Mouse (Mus musculus): ENCODE results near the gene Kif2a. TPM values are rescaled to one million over a fixed set of nuclear protein-coding genes. Genes with fewer than 3 reads are reported as not detected.
"Not testable (repeated sequence)": the region's sequence is repeated elsewhere in the genome, so short reads cannot be mapped to it uniquely, and the experiment has no call there.

Gene Kif2a
- polyA plus RNA-seq, 1 experiment from 2014 or later, result 31.9 TPM

DNA sequence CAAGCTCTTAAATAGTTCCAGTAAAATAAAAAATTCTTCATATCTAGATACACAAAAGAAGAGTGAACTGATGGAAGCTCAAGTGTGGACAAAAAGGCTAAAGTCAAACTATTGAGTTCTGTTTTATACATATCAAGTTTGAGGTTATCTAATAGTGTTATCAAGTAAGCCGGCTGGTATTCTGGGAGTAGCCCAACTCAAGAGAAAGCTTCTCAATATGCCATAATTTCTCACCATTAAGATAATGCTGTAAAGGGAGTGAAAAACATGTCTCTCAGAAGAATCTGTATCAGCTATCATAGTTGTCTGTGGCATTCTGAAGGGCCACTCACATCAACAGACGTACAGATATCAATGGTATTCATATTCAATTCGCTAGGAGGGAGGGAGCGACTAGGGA is 13.8 kb downstream of the Kif2a start:
- ATAC-seq (ENCODE audit: low FRiP score), result no peak
- H3K4me1 ChIP-seq, result peaks cover 12% of the 10 kb centered on the region
- H3K27ac ChIP-seq, result no peak overlapping the region
- H3K4me3 ChIP-seq (replicated peaks), result no peak overlapping the region
- no peaks in the 10 kb centered on the region for H3K27me3 ChIP-seq
- 79% methylated on average over 4 of the region's 4 CpGs for WGBS
- no peak overlapping the region for H3K9ac ChIP-seq
- H3K4me2 ChIP-seq, result no peak overlapping the region
- H3K9me3 ChIP-seq, result no peaks in the 10 kb centered on the region
- no peaks in the 10 kb centered on the region for H3K36me3 ChIP-seq (replicated peaks)

DNA sequence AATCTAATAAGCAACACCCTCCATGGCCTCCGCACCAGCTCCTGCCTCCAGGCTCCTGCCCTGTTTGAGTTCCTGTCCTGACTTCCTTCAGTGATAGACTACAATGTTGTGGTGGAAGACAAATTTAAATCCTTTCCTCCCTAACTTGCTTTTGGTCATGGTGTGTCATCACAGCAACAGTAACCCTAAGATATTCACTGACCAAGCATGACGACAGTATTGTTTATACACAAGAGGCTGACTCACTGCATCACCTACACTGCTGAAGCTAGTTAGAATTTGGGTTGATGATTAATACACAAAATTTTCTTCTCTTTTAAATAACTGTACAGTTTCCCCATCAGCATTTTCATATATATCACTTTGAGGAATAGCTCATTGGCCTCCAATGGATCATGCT is 18.7 kb downstream of the Kif2a start:
- H3K9me3 ChIP-seq, result no peaks in the 10 kb centered on the region
- H3K27me3 ChIP-seq, result no peaks in the 10 kb centered on the region
- H3K4me3 ChIP-seq (replicated peaks), result no peak overlapping the region
- H3K4me1 ChIP-seq, result no peaks in the 10 kb centered on the region
- ATAC-seq (ENCODE audit: low FRiP score), result no peak
- H3K4me2 ChIP-seq, result no peak overlapping the region
- 91% methylated on average over 2 of the region's 2 CpGs for WGBS
- no peaks in the 10 kb centered on the region for H3K36me3 ChIP-seq (replicated peaks)
- H3K27ac ChIP-seq, result no peak overlapping the region
- H3K9ac ChIP-seq, result no peak overlapping the region

DNA sequence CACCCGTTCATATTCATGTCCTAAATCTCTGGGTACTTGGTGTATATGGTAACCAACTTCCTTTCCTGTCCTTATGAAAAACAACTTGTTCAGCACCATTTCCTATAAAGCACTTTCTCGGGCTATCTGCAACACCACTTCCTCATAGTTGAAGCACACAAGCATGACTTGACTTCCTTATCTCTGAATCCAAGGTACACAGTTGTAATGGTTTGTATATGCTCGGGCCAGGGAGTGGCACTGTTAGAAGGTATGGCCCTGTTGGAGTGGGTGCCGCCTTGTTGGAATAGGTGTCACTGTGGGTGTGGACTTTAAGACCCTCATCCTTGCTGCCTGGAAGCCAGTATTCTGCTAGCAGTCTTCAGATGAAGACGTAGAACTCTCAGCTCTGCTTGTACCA is 23.3 kb downstream of the Kif2a start:
- ATAC-seq (ENCODE audit: low FRiP score), result no peak
- no peak overlapping the region for H3K9ac ChIP-seq
- H3K9me3 ChIP-seq, result no peaks in the 10 kb centered on the region
- H3K4me3 ChIP-seq (replicated peaks), result no peak overlapping the region
- WGBS, result 95% methylated on average over 5 of the region's 5 CpGs
- H3K36me3 ChIP-seq (replicated peaks), result no peaks in the 10 kb centered on the region
- H3K4me2 ChIP-seq, result no peak overlapping the region
- no peak overlapping the region for H3K27ac ChIP-seq
- no peaks in the 10 kb centered on the region for H3K27me3 ChIP-seq
- H3K4me1 ChIP-seq, result no peaks in the 10 kb centered on the region

DNA sequence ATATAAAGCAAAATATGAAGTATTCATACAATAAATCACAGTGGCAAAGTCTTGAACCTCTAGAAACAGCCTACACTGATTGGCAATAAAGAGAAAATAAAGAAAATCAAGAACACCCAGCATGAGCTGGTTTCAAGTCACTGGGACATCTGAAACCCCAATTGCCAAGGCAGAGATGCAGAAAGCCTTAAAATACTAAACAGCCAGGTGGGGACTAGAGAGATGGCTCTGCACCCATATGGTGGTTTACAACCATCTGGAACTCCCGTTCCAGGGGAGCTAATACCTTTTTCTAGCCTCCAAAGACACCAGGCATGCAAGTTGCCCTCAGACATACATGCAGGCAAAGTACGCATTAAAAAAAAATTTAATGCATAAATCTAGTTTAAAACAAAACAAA is 23.9 kb downstream of the Kif2a start:
- Histone ChIP-seq H3K27ac (no peak overlapping the region), H3K36me3 (replicated peaks) (0 out of 2 replicates have a peak, but pooled peaks cover 1% of the 10 kb centered on the region), H3K4me1 (no peaks in the 10 kb centered on the region), H3K9ac (no peak overlapping the region), H3K4me3 (replicated peaks) (no peak overlapping the region), H3K27me3 (no peaks in the 10 kb centered on the region), H3K9me3 (no peaks in the 10 kb centered on the region), H3K4me2 (no peak overlapping the region)
- WGBS, result 93% methylated on average over 2 of the region's 2 CpGs
- ATAC-seq (ENCODE audit: low FRiP score), result no peak

DNA sequence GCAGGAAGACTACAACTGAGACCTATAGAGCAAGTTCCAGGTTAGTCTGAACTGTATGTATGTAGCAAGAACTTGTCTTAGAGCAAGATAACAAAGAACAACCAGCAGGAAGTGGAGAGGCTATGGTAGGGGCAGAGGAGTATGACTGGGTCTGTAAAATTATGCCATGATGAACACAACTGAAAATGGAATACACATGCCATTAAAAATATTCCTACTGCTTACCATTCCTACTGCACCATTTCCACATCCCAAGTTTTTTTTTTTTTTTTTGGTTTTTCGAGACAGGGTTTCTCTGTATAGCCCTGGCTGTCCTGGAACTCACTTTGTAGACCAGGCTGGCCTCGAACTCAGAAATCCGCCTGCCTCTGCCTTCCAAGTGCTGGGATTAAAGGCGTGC is 24.4 kb downstream of the Kif2a start:
- not testable (repeated sequence) for H3K4me1 ChIP-seq; H3K27me3 ChIP-seq; H3K4me2 ChIP-seq; H3K9me3 ChIP-seq; ATAC-seq (ENCODE audit: low FRiP score); H3K4me3 ChIP-seq (replicated peaks); H3K9ac ChIP-seq; H3K27ac ChIP-seq; H3K36me3 ChIP-seq (replicated peaks)
- WGBS, result 92% methylated on average over 4 of the region's 4 CpGs

DNA sequence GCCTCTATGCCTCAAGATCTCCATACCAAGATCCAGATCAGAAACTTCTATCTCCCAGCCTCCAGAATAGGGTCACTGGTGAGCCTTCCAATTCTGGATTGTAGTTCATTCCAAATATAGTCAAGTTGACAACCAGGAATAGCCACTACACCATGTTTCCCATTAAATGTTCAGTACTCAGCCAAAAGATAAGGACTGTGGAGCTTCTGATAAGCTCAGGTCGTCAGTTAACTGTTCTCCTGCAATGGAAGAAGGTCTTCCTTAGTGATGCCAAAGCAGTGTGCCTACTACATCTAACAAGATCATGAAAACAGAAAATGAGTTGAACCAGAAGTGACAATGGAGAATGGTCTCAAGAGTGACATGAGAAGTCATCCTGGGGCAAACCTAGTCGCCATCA is 25.0 kb downstream of the Kif2a start:
- no peaks in the 10 kb centered on the region for H3K27me3 ChIP-seq
- no peaks in the 10 kb centered on the region for H3K4me1 ChIP-seq
- no peak overlapping the region for H3K4me2 ChIP-seq
- H3K4me3 ChIP-seq (replicated peaks), result no peak overlapping the region
- H3K9me3 ChIP-seq, result no peaks in the 10 kb centered on the region
- no peak for ATAC-seq (ENCODE audit: low FRiP score)
- no peak overlapping the region for H3K9ac ChIP-seq
- WGBS, result 91% methylated on average over 2 of the region's 2 CpGs
- H3K27ac ChIP-seq, result no peak overlapping the region
- peaks cover 9% of the 10 kb centered on the region for H3K36me3 ChIP-seq (replicated peaks)

DNA sequence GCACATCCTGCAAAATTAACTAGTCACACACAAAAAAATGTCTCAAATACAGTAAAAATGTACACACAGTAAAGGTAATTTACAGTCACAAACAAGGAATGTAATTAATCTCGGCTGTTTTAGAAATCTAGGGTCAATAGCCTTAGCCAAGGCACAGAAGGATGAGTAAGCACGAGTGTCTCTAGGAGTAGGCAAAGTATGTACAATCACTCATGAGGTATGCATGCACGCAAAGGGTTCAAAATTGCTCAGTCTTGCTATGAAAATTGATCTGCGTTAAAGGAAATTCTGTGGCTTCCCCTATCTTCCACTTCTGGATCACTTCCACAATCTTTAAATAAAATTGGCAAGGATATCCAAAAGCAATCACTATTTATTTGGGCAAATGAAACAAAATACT is 60.4 kb downstream of the Kif2a start:
- no peak for ATAC-seq (ENCODE audit: low FRiP score)
- peaks cover 36% of the 10 kb centered on the region for H3K36me3 ChIP-seq (replicated peaks)

DNA sequence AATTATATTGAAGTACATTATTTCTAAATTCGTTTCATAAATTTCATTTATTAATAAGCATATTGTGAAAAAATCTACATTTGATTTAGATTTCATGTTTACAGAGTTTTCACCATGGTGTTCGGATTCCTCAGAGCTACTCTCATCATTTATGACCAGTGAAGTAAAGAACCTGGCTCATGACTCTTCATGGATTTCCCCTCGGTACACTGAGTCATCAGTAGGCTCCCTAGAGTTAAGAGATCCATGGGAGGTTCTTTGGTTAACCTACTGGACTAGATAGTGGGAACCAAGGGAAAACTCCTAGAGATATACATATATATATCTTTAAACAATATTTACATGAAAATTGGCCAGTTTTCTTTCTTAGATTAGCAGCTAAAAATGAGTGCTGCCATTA is 61.4 kb downstream of the Kif2a start:
- H3K9ac ChIP-seq, result no peak overlapping the region
- no peaks in the 10 kb centered on the region for H3K27me3 ChIP-seq
- no peaks in the 10 kb centered on the region for H3K4me1 ChIP-seq
- peaks cover 43% of the 10 kb centered on the region for H3K36me3 ChIP-seq (replicated peaks)
- H3K27ac ChIP-seq, result no peak overlapping the region
- ATAC-seq (ENCODE audit: low FRiP score), result no peak
- no peak overlapping the region for H3K4me2 ChIP-seq
- no peak overlapping the region for H3K4me3 ChIP-seq (replicated peaks)
- no peaks in the 10 kb centered on the region for H3K9me3 ChIP-seq
- 96% methylated on average over 3 of the region's 3 CpGs for WGBS

More for the DNA sequence above, 60.4 kb downstream of the Kif2a start:
- Histone ChIP-seq H3K9ac (no peak overlapping the region), H3K4me1 (no peaks in the 10 kb centered on the region), H3K9me3 (no peaks in the 10 kb centered on the region), H3K4me3 (replicated peaks) (no peak overlapping the region), H3K4me2 (no peak overlapping the region), H3K27ac (no peak overlapping the region), H3K27me3 (no peaks in the 10 kb centered on the region)
- 89% methylated on average over 4 of the region's 4 CpGs for WGBS

DNA sequence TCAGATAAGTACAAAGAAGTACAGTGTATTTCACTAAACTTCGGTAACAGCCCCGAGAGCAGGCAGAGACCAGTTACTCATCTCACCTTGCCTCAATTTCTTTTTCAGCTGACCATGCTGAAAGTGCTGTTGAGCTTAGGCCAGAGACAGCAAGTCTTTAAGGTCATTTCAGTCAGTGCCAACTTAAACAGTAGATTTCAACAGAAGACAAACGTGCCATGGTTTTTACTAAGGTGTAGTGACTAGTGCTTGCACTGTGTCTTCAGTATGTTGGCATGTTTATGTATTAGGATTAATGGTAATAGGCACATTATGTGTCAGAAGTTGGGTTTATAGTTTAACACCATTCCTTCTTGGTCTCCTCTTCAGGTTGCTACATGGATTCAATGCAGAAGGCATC is 63.6 kb downstream of the Kif2a start:
- no peak for ATAC-seq (ENCODE audit: low FRiP score)
- Histone ChIP-seq H3K27ac (no peak overlapping the region), H3K9ac (no peak overlapping the region), H3K27me3 (no peaks in the 10 kb centered on the region), H3K4me3 (replicated peaks) (no peak overlapping the region), H3K9me3 (no peaks in the 10 kb centered on the region), H3K36me3 (replicated peaks) (peaks cover 48% of the 10 kb centered on the region), H3K4me2 (no peak overlapping the region), H3K4me1 (no peaks in the 10 kb centered on the region)
- 90% methylated on average over 3 of the region's 3 CpGs for WGBS

DNA sequence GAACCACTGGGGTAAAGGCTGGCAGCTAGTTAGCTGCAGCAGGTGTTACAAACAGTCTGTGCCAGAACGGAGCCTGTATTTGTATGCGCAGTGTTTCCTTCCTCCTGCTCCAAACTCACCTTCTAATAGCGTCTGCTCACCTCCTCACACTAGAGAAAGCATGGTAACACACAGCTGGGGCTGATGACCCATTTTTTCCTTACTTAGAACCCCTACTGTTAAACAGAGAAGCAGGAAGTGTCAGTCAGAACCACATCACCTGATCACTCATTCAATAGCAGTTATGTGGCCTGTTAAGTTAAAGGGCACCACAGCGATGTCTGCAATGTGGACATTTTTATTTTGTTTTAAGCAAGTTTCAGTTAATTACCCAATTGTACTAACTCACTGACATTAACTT is 64.4 kb downstream of the Kif2a start:
- ATAC-seq (ENCODE audit: low FRiP score), result no peak
- 88% methylated on average over 4 of the region's 4 CpGs for WGBS
- peaks cover 54% of the 10 kb centered on the region for H3K36me3 ChIP-seq (replicated peaks)

DNA sequence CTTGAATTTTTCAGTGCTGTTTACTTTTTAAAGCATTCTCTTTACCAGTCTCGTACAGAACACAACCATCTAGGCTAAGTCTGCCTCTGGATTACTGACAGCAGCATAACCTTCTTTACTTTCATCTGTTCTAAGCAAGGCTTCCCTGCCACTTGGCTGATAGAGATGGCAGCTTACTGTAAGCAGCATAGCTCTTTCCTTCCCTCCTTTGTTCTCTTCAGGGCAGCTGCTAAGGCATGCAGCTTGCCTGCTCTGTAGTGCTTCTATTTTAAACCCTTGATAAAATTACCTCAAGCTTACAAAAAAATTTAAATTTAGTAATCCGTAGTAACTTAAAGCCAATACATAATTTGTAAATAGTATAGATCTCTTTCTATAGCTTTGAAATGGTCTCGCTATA is 67.0 kb downstream of the Kif2a start:
- Histone ChIP-seq H3K27ac (no peak overlapping the region), H3K36me3 (replicated peaks) (peaks cover 67% of the 10 kb centered on the region), H3K9ac (no peak overlapping the region), H3K4me3 (replicated peaks) (no peak overlapping the region), H3K9me3 (no peaks in the 10 kb centered on the region), H3K4me1 (no peaks in the 10 kb centered on the region), H3K4me2 (no peak overlapping the region), H3K27me3 (no peaks in the 10 kb centered on the region)
- 93% methylated on average over 3 of the region's 3 CpGs for WGBS
- ATAC-seq (ENCODE audit: low FRiP score), result no peak

More for the DNA sequence above, 64.4 kb downstream of the Kif2a start:
- Histone ChIP-seq H3K4me1 (no peaks in the 10 kb centered on the region), H3K4me3 (replicated peaks) (no peak overlapping the region), H3K27ac (no peak overlapping the region), H3K4me2 (no peak overlapping the region), H3K9ac (no peak overlapping the region), H3K27me3 (no peaks in the 10 kb centered on the region), H3K9me3 (no peaks in the 10 kb centered on the region)

DNA sequence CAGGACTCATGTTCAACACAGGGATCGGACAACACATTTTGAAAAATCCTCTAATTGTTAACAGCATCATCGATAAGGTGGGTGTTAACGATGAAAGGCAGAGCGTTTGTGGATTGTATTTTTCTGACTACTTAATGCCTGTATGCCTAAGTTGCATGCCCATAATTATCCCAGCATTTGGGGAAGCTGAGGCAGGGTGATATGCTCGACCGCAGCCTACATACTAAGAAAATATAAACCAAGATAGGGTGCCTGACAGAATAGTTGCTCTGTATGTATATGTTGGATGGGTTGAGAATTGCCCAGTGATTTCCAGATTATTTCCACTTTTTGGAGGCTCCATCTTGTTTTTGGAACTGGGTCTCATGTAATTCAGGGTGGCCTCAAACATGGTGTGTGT is 74.3 kb downstream of the Kif2a start:
- Histone ChIP-seq H3K9ac (peak overlapping the region; percentile 86), H3K4me3 (replicated peaks) (peak overlapping the region; percentile 93), H3K27me3 (no peaks in the 10 kb centered on the region), H3K9me3 (no peaks in the 10 kb centered on the region), H3K4me2 (peak overlapping the region; percentile 59), H3K36me3 (replicated peaks) (peaks cover 27% of the 10 kb centered on the region), H3K27ac (no peak overlapping the region), H3K4me1 (peaks cover 11% of the 10 kb centered on the region)
- 6% methylated on average over 6 of the region's 6 CpGs for WGBS
- 0 out of 2 replicates have a peak, but pooled peaks have one; percentile 1 for ATAC-seq (ENCODE audit: low FRiP score)

DNA sequence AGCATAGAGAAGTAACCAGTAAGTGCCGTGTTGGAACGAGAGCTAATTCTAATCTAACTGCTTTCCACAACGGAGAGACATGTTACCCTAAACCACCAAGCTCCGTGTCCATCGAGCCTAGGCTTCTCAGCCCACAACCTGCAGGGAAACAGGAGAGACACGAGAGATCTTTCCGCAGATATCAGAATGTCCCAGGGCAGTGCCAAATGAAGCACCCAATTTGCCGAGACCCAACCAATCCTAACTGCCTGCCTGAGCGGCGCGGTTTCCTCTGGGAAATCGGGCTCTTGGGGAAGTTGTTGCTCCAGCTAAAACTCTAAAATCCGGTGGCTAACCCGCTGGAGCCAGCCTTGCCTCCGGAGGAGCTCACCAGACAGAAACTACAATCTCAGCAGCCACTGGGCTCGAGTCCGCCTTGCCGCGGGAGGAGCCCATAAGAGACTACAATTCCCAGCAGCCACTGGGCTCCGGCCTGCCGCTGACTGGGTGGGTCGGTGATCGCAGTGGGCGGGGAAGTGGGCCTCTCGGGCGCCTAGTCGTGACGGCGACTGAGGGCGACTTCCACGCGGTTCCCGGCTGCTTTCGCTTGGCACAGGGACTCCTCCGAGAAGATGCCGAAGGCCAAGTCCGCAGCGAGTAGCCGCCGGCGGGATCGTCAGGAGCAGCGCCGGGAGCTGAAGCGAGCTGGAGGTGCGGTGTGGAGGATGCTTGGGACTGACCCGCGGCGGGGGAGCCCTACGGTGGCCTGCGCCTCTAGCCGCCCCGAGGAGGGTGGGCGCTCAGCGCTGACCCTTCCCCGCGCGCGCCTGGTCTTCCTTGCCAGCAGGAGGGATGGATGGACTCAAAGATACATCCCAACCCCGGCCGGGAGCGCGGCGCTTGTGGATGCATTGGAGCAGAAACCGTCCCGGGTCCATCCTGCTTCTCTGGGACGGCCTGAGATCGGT is 75.1 kb downstream of the Kif2a start, which contains the start of gene Dimt1:
Gene Dimt1 (plus strand): TSS at position 534 of the 947 bp plus-strand sequence.
- Histone ChIP-seq H3K9ac (peak within 1 kb of the TSS; percentile 86), H3K9me3 (no peaks in the 10 kb centered on the region), H3K4me1 (peaks cover 11% of the 10 kb centered on the region), H3K27ac (peak within 1 kb of the TSS; percentile 81), H3K36me3 (replicated peaks) (peaks cover 20% of the 10 kb centered on the region), H3K27me3 (no peaks in the 10 kb centered on the region), H3K4me2 (peak within 1 kb of the TSS; percentile 59), H3K4me3 (replicated peaks) (peak within 1 kb of the TSS; percentile 93)
- WGBS, result under 1% methylated on average over 68 of the region's 68 CpGs
- ATAC-seq (ENCODE audit: low FRiP score), result peak; percentile 99

All from forebrain, embryonic 12.5 days (tissue).